Mouse (Mus musculus) heart, embryonic 12.5 days (tissue): Measurements from ENCODE around the gene Nif3l1. TPM values are rescaled to one million over a fixed set of nuclear protein-coding genes. Genes with fewer than 3 reads are reported as not detected.

Experiments
- ATAC-seq: fragments of 200-750 bp; cut with Nextera tagmentation; 2 replicates; pipeline ENCODE4 v1.8.0; 2017; ENCODE audit warnings: moderate TSS enrichment, moderate library complexity; ENCODE audit not compliant: insufficient number of reproducible peaks, low FRiP score
- H3K27ac ChIP-seq: fragments of 300-500 bp; sonication (generic); 2 replicates; pipeline ENCODE4 v1.5.1; 2016; ENCODE audit warnings: mild to moderate bottlenecking, moderate library complexity; ENCODE audit not compliant: poor library complexity, severe bottlenecking
- H3K27me3 ChIP-seq: fragments of 300-500 bp; sonication (generic); replicated peaks from 2 replicates; pipeline ENCODE4 v1.6.1; 2016; ENCODE audit warnings: mild to moderate bottlenecking, moderate library complexity
- H3K36me3 ChIP-seq: fragments of 300-500 bp; sonication (generic); 2 replicates; pipeline ENCODE4 v1.6.1; 2016; ENCODE audit warnings: mild to moderate bottlenecking, moderate library complexity
- H3K4me1 ChIP-seq: fragments of 300-500 bp; sonication (generic); replicated peaks from 2 replicates; pipeline ENCODE4 v1.6.1; 2016; ENCODE audit warnings: mild to moderate bottlenecking
- H3K4me2 ChIP-seq: fragments of 300-500 bp; sonication (generic); 2 replicates; pipeline ENCODE4 v1.6.1; 2016; ENCODE audit warnings: mild to moderate bottlenecking, moderate library complexity
- H3K4me3 ChIP-seq: fragments of 300-500 bp; sonication (generic); 2 replicates; pipeline ENCODE4 v1.5.1; 2016; ENCODE audit warnings: mild to moderate bottlenecking
- H3K9ac ChIP-seq: fragments of 300-500 bp; sonication (generic); 2 replicates; pipeline ENCODE4 v1.6.1; 2016; ENCODE audit warnings: mild to moderate bottlenecking, moderate library complexity
- H3K9me3 ChIP-seq: fragments of 300-500 bp; sonication (generic); replicated peaks from 2 replicates; pipeline ENCODE4 v1.6.1; 2016; ENCODE audit warnings: mild to moderate bottlenecking, moderate library complexity
- WGBS: fragments of 180-500 bp; shearing (Covaris S2); methylation state at CpG from one replicate; pipeline ENCODE4 v1.1.7; 2016; 5-methylcytosine and 5-hydroxymethylcytosine counted together
- polyA plus RNA-seq: library from polyadenylated mRNA; unstranded; fragments of >200 nt; fragmentation: Nextera tagmentation; extraction: Ambion mirVana; gene quantifications from 2 replicates; pipeline ENCODE4 v1.2.1, GENCODE M21; 2016

The Nif3l1 gene
- polyA plus RNA-seq, 1 experiment from 2014 or later = 29.0 TPM

DNA sequence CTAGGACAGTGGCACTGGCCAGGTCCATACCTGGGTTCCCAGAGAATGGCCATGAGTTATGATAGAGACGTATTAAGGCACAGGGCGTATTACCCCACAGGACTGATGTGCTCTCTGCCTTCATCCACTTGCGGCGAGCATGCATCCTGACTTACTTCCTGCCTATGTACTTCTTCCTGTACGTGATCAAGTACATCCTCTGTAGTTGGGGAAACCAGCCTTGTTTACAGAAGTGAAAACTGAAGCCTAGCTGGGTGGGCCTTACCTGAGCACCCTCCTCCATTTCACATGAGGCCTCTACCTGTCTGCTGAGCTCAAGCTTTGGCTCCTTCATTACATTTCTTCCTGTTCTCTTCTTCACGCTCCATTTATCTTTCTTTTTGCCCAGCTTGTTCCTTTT lies 9.4 kb downstream of the Nif3l1 start:
- Histone ChIP-seq H3K36me3 (peaks cover 85% of the 10 kb centered on the region), H3K4me1 (0 out of 2 replicates have a peak, but pooled peaks cover 7% of the 10 kb centered on the region), H3K4me3 (no peak overlapping the region), H3K27me3 (no peaks in the 10 kb centered on the region), H3K4me2 (no peak overlapping the region), H3K9me3 (no peaks in the 10 kb centered on the region), H3K9ac (no peak overlapping the region), H3K27ac (no peak overlapping the region)
- 85% methylated on average over 6 of the region's 6 CpGs for WGBS
- ATAC-seq = no peak

DNA sequence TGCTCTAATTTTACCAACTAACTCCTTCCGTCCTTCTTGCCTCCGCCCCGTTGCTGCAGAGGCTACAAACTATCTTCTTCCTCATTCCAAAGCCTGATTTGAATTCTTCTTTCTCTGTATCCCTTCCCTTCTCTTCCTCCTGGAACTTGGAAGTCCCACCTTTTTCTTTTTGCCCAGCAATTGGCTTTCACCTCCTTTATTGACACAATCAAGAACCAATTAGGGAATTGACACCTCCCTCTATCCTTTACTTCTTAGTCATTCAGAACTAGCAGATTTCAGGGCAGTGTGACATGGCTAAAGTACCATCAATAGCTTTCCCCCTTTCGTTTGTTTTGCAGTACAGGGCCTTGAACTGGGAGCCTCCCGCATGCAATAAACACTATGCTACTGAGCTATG lies 13.2 kb downstream of the Nif3l1 start:
- peaks cover 89% of the 10 kb centered on the region for H3K36me3 ChIP-seq
- no peak overlapping the region for H3K4me3 ChIP-seq
- WGBS = 84% methylated on average over 5 of the region's 5 CpGs
- 0 out of 2 replicates have a peak overlapping the region, but pooled peaks have one; percentile 51 for H3K27ac ChIP-seq
- no peak overlapping the region for H3K9ac ChIP-seq
- no peak for ATAC-seq
- H3K9me3 ChIP-seq = no peaks in the 10 kb centered on the region
- 0 out of 2 replicates have a peak, but pooled peaks cover 7% of the 10 kb centered on the region for H3K4me1 ChIP-seq
- no peak overlapping the region for H3K4me2 ChIP-seq
- H3K27me3 ChIP-seq = no peaks in the 10 kb centered on the region

DNA sequence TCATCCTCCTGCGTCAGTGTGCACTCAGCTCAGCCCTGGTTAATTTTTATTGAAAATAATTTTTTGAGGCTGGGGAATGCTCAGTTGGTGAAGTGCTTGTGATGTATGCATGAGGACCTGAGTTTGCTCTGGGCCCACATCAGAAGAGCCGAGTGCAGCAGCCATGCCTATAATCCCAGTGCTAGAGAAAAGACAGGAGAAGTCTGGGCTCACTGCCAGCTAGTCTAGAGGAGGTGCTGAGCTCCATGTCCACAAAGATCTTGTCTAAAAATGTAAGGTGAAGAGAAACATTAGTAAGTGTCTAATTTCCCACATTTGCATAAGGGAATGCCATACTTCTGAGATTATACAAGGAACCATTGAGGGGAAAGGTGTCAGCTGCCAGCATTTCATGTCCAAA lies 13.9 kb downstream of the Nif3l1 start:
- H3K9ac ChIP-seq = no peak overlapping the region
- no peak overlapping the region for H3K4me3 ChIP-seq
- peaks cover 89% of the 10 kb centered on the region for H3K36me3 ChIP-seq
- 0 out of 2 replicates have a peak, but pooled peaks cover 7% of the 10 kb centered on the region for H3K4me1 ChIP-seq
- H3K4me2 ChIP-seq = no peak overlapping the region
- WGBS = 58% methylated on average over 2 of the region's 2 CpGs
- no peaks in the 10 kb centered on the region for H3K9me3 ChIP-seq
- H3K27me3 ChIP-seq = no peaks in the 10 kb centered on the region
- peak overlapping the region; percentile 51; the same call in 1 of the 2 replicates for H3K27ac ChIP-seq
- no peak for ATAC-seq

DNA sequence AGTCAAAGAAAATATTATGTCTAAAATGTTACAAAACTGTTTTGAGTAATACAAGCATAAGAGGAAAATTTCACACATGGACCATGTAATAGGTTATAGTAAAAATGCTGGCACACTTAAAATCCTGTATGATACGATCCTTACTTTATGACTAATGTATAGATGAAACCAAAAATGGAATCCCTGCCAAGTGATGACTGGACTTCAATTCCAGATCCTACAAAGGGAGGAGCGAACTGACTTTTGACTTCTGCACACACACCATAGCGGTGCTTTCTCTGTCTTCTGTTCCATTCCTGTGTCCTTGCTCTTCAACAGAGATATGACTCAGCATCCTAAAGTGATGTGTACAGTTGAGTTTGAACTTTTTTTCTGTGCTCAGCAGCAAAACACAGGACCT lies 15.6 kb downstream of the Nif3l1 start:
- Histone ChIP-seq H3K9me3 (no peaks in the 10 kb centered on the region), H3K4me2 (no peak overlapping the region), H3K27me3 (no peaks in the 10 kb centered on the region), H3K27ac (no peak overlapping the region), H3K9ac (no peak overlapping the region), H3K4me3 (no peak overlapping the region), H3K4me1 (0 out of 2 replicates have a peak, but pooled peaks cover 7% of the 10 kb centered on the region), H3K36me3 (peaks cover 88% of the 10 kb centered on the region)
- WGBS = 95% methylated on average over 3 of the region's 3 CpGs
- no peak for ATAC-seq

DNA sequence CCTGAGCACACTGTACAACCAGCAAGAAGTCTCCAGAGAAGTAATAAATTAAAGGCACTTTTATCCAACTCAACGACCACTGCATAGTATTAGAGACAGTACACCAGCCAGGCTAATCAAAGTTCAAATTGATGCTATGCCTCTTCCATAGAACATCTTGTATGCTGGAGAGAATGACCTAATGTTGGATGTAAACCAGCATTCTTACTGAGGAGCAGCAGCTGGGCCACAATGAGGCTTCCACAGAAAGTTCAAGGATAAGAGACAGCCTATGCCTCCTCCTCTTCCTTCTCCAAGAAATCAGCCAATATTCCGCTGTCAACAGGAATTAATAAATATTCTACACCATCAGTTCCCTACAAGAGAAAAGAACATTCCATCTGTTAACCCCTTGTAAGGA lies 19.0 kb downstream of the Nif3l1 start:
- 92% methylated on average over 2 of the region's 2 CpGs for WGBS
- Histone ChIP-seq H3K36me3 (peaks cover 84% of the 10 kb centered on the region), H3K4me1 (0 out of 2 replicates have a peak, but pooled peaks cover under 1% of the 10 kb centered on the region), H3K9ac (no peak overlapping the region), H3K27me3 (no peaks in the 10 kb centered on the region), H3K4me3 (no peak overlapping the region), H3K9me3 (no peaks in the 10 kb centered on the region), H3K27ac (no peak overlapping the region), H3K4me2 (no peak overlapping the region)
- no peak for ATAC-seq

DNA sequence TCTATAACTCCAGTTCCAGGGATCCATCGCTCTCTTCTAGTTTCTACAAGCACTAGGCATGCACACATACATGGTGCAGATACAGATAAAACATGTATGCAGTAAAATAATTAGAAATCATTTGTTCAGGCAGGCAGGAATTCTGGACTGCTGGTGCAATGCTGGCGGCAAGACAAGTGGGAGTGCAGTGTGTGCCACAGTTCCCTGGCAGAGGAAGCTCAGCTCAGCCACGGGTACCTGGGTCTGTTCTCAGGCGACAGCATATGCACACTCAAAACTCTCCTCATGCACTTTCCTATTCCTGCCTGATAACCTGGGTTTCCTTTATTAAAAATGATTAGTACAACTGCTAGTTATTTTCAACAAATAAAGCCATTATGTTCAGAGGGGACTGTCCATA lies 20.1 kb downstream of the Nif3l1 start:
- no peak for ATAC-seq

DNA sequence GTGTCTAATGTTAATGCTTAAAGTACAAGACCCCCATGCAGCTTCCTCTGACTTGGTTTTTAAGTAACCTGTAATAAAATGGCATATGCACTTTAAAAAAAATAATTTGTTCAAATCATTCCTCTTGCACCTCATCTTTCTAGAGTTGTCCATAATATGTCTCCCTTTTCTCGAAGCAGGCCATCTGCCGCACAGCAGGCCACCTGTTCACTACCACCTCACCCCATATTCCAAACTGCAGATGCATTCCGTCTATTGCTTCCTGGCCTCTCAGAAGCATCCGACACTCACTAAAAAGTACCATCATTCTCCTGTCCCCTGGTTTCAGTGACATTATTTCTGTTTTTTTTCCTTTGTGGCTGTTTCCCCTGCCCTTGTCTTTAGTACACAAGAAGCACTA lies 20.6 kb downstream of the Nif3l1 start:
- no peaks in the 10 kb centered on the region for H3K4me1 ChIP-seq
- 94% methylated on average over 4 of the region's 4 CpGs for WGBS
- peaks cover 89% of the 10 kb centered on the region for H3K36me3 ChIP-seq
- no peak overlapping the region for H3K4me2 ChIP-seq
- H3K9ac ChIP-seq = no peak overlapping the region
- H3K27ac ChIP-seq = no peak overlapping the region
- no peaks in the 10 kb centered on the region for H3K27me3 ChIP-seq
- H3K9me3 ChIP-seq = no peaks in the 10 kb centered on the region
- no peak overlapping the region for H3K4me3 ChIP-seq
- ATAC-seq = no peak

More for the DNA sequence above, 20.1 kb downstream of the Nif3l1 start:
- Histone ChIP-seq H3K36me3 (peaks cover 88% of the 10 kb centered on the region), H3K4me3 (no peak overlapping the region), H3K4me2 (no peak overlapping the region), H3K9ac (no peak overlapping the region), H3K4me1 (no peaks in the 10 kb centered on the region), H3K9me3 (no peaks in the 10 kb centered on the region), H3K27me3 (no peaks in the 10 kb centered on the region), H3K27ac (no peak overlapping the region)
- WGBS = 94% methylated on average over 4 of the region's 4 CpGs

DNA sequence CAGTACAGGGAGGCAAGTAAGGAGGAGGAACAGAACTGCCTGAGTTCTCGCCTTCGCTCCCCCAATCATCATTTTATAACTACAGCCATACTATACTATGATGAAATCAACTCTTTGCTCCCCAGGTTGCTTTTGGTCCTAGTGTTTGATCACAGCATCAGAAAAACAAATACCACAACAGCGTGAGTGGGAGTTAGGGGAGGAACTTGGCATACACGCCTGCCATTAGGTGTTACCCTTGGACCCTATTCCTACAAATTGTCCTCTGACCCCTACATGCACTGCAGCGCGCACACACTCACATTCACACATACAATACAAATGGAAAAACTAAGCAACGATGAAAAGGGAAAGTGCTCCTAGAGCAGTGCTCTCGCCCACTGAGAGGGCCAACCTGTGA lies 30.7 kb downstream of the Nif3l1 start:
- no peak overlapping the region for H3K27ac ChIP-seq
- 91% methylated on average over 8 of the region's 8 CpGs for WGBS

DNA sequence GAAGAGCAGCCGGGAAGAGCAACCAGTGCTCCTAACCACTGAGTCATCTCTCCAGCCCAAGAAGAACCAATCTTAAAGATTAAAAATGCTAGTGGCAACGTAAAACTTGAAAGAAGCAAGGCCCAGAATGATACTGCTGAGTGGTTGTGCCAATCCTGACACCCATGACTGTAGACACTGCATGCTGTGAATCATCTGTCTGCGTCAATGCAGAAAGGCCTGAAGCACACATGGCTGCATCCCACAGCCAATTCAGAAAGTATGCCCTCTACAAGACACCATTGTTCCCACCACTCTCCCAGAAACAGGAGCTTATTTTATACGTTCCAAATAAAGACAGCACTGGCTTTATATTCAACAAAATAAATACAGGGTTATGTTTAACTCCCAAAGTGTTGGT lies 37.7 kb downstream of the Nif3l1 start:
- Histone ChIP-seq H3K4me3 (no peak overlapping the region), H3K27me3 (no peaks in the 10 kb centered on the region), H3K9me3 (no peaks in the 10 kb centered on the region), H3K36me3 (peaks cover 67% of the 10 kb centered on the region), H3K9ac (no peak overlapping the region), H3K4me2 (no peak overlapping the region), H3K4me1 (no peaks in the 10 kb centered on the region), H3K27ac (no peak overlapping the region)
- 94% methylated on average over 4 of the region's 4 CpGs for WGBS
- no peak for ATAC-seq

More for the DNA sequence above, 30.7 kb downstream of the Nif3l1 start:
- H3K4me1 ChIP-seq = no peaks in the 10 kb centered on the region
- no peak overlapping the region for H3K4me2 ChIP-seq
- H3K4me3 ChIP-seq = no peak overlapping the region
- no peaks in the 10 kb centered on the region for H3K27me3 ChIP-seq
- no peak for ATAC-seq
- H3K9me3 ChIP-seq = no peaks in the 10 kb centered on the region
- H3K36me3 ChIP-seq = peaks cover 75% of the 10 kb centered on the region
- H3K9ac ChIP-seq = no peak overlapping the region

DNA sequence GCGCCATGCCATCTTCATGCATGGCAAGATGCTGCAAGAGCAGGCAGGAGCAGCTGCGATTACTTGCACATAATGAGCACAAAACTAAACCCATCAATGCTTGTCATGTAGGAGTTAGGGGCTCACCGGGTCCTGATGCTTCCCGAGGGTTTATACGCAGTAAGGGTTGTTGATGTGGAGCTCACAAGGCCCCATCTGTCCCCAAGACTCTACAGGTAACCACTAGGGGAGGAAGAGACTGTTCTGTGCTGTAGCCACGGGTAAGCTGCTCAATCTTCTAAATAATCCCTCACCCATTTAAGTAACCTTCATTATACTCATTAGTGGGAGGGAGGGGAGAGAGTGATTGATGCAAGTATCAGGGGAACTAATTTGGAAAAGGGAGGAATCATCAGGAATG lies 50.7 kb downstream of the Nif3l1 start:
- H3K4me2 ChIP-seq = no peak overlapping the region
- H3K4me1 ChIP-seq = no peaks in the 10 kb centered on the region
- no peak overlapping the region for H3K4me3 ChIP-seq
- H3K27ac ChIP-seq = no peak overlapping the region
- H3K36me3 ChIP-seq = peaks cover 79% of the 10 kb centered on the region
- 93% methylated on average over 6 of the region's 6 CpGs for WGBS
- H3K27me3 ChIP-seq = no peaks in the 10 kb centered on the region
- no peak overlapping the region for H3K9ac ChIP-seq
- no peaks in the 10 kb centered on the region for H3K9me3 ChIP-seq
- no peak for ATAC-seq

DNA sequence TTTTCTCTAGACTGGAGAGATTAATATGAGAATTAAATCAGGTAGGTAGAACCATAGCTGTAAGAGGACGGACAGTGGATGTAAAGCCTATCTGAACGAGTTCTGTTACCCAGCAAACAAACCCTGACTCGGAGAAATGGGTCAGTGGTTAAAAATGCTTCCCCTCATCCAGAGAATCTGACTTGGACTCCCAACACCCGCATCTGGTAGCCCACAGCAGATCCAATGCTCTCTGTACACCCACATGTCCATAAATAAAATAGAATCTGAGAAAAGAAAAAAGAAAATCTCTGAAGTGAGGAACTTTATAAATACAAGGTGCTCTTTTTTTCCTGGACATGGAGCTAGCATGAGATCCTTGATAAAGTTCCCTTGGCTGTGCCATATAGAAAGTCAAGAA lies 52.7 kb downstream of the Nif3l1 start:
- H3K4me2 ChIP-seq = no peak overlapping the region
- H3K36me3 ChIP-seq = peaks cover 62% of the 10 kb centered on the region
- no peak overlapping the region for H3K27ac ChIP-seq
- H3K4me3 ChIP-seq = no peak overlapping the region
- H3K27me3 ChIP-seq = no peaks in the 10 kb centered on the region
- no peaks in the 10 kb centered on the region for H3K4me1 ChIP-seq
- H3K9me3 ChIP-seq = no peaks in the 10 kb centered on the region
- no peak overlapping the region for H3K9ac ChIP-seq
- no peak for ATAC-seq
- WGBS = 88% methylated on average over 4 of the region's 4 CpGs

DNA sequence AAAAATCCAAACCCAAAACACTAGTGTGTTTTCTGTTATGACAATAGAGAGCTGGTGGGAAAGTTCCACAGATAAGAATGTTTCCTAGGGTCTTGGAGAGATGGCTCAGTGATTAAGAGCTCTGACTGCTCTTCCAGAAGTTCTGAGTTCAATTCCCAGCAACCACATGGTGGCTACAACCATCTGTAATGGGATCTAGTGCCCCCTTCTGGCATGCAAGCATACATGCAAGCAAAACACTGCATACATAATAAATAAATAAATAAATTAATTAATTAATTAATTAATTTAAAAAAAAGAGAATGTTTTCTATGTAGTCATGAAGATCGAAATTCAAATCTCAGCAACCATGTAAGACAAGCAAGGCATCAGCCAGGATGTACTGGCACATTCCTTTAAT lies 53.8 kb downstream of the Nif3l1 start:
- WGBS = 90% methylated on average over 1 of the region's 1 CpGs
- no peak overlapping the region for H3K4me3 ChIP-seq
- H3K27ac ChIP-seq = no peak overlapping the region
- H3K36me3 ChIP-seq = peaks cover 56% of the 10 kb centered on the region
- H3K4me1 ChIP-seq = peaks cover 7% of the 10 kb centered on the region
- no peak overlapping the region for H3K4me2 ChIP-seq
- H3K9me3 ChIP-seq = no peaks in the 10 kb centered on the region
- no peaks in the 10 kb centered on the region for H3K27me3 ChIP-seq
- no peak overlapping the region for H3K9ac ChIP-seq
- no peak for ATAC-seq
